Mouse (Mus musculus): ENCODE measurements at regions not wholly inside any gene's neighbourhood (a gene's known extent, or its start where the extent isn't known, plus 50 kb on each side); places are given as distances from the start of the nearest gene placed in this dataset.

GRCm38 (mm10) chr9:94407671-94408070 is 130.2 kb downstream of the 1190002N15Rik start:
- TF ChIP-seq CTCF (IDR thresholded peaks at IDR 0.05; ENCODE audit: borderline replicate concordance, extremely low read depth, insufficient read depth, insufficient read length) (no peak), POLR2A (IDR thresholded peaks at IDR 0.05; ENCODE audit: borderline replicate concordance, extremely low read depth, insufficient read depth, insufficient read length, poor library complexity, severe bottlenecking) (no peak)
